Mouse (Mus musculus): Measurements from ENCODE around the gene Tdrd5. TPM values are rescaled to one million over a fixed set of nuclear protein-coding genes. Genes with fewer than 3 reads are reported as not detected.
"Not testable (repeated sequence)": the region's sequence is repeated elsewhere in the genome, so short reads cannot be mapped to it uniquely, and the experiment has no call there.

The Tdrd5 gene
- polyA plus RNA-seq, 1 experiment, result not detected

DNA sequence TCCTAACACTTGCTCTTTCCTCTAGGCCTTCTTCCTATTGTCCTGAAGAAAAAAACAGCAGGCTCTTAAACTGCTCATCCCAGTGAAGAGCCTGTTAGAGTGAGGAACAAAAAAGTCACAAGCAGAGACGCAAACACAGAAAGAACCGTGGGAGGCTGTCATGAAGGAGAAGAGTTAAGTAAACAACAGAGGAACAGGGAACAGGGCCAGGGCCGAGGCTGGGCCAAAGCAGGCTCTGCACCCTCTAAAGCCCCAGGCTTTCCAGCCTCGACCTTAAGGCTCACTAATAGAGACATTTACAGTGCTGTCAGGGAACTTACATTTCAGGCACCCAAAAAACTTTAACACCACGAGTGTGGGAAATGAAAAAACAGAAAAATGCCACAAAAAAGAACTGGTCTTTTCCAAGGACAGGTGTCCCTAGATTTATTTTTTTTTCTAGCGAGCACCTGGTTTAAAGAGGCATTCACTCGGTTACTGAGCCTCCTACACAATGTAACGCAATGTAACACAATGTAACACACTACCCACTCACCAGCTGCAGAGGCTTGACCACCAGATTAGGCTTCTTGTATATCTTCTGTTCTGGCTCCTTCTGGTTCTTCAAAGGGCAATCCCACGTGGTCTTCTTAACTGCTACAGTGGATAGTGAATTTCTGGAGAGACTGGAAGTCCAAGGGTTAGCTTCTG lies 18.5 kb downstream of the Tdrd5 start:
- Histone ChIP-seq H3K4me3 (ENCODE audit: low read depth, low read length) (no peak overlapping the region), H3K27ac (ENCODE audit: insufficient read depth, low read depth, low read length) (no peak overlapping the region), H3K4me1 (ENCODE audit: control insufficient read depth, insufficient read depth, insufficient read length, low read length) (no peaks in the 10 kb centered on the region), H3K27me3 (ENCODE audit: control insufficient read depth, insufficient read depth, low read length) (no peaks in the 10 kb centered on the region), H3K36me3 (ENCODE audit: control insufficient read depth, insufficient read depth, low read length) (no peaks in the 10 kb centered on the region)
- WGBS, result 47% methylated on average over 9 of the region's 9 CpGs
- no peak for TF ChIP-seq CTCF (IDR thresholded peaks at IDR 0.05; ENCODE audit: extremely low read depth, insufficient read length, insufficient replicate concordance, low read depth, low read length)

DNA sequence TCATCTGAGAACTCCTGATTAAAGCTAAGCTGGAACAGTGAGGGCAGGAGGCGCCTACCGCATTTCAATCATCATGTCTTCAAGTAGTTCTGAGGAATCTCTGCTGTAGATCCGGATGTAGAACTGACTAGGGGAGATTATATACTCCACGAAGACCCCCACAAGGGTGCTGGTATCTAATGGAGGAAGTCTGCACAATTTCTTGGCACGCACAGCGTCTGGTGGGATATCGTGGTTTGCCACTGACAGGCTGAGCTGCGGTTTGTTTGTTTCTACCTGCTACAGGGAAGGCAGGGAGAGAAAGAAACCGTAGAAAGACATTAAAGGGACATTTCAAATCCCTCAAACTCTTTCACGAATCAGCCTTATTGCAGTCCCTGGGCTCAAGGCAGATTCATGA lies 19.3 kb downstream of the Tdrd5 start:
- H3K4me1 ChIP-seq (ENCODE audit: control insufficient read depth, insufficient read depth, insufficient read length, low read length), result no peaks in the 10 kb centered on the region
- no peaks in the 10 kb centered on the region for H3K36me3 ChIP-seq (ENCODE audit: control insufficient read depth, insufficient read depth, low read length)
- no peak for TF ChIP-seq POLR2A (IDR thresholded peaks at IDR 0.05; ENCODE audit: low read depth, low read length)
- no peak for TF ChIP-seq CTCF (IDR thresholded peaks at IDR 0.05; ENCODE audit: extremely low read depth, insufficient read length, insufficient replicate concordance, low read depth, low read length)
- no peak overlapping the region for H3K27ac ChIP-seq (ENCODE audit: insufficient read depth, low read depth, low read length)
- no peak overlapping the region for H3K4me3 ChIP-seq (ENCODE audit: low read depth, low read length)
- no peaks in the 10 kb centered on the region for H3K27me3 ChIP-seq (ENCODE audit: control insufficient read depth, insufficient read depth, low read length)
- WGBS, result 67% methylated on average over 10 of the region's 10 CpGs

DNA sequence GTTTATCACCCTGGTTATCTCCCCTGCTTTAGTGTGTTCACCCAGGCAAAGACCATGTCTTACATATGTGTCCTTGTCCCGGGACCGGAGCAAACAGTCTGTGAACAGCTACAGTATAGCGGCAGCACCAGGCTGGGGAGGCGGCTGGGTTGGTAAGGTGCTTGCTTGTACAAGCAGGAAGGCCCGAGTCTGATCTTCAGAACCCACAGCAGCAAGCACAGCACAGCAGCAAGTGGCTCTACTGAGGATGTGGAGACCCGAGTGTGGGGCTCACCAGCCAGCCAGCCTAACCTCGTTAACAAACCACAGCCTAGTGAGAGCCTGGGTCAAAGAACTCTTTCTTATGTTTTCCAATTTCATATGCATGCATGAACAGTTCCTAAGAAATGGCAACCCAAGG lies 23.3 kb downstream of the Tdrd5 start:
- no peak for TF ChIP-seq CTCF (IDR thresholded peaks at IDR 0.05; ENCODE audit: extremely low read depth, insufficient read length, insufficient replicate concordance, low read depth, low read length)
- Histone ChIP-seq H3K4me1 (ENCODE audit: control insufficient read depth, insufficient read depth, insufficient read length, low read length) (no peaks in the 10 kb centered on the region), H3K27ac (ENCODE audit: insufficient read depth, low read depth, low read length) (no peak overlapping the region), H3K36me3 (ENCODE audit: control insufficient read depth, insufficient read depth, low read length) (no peaks in the 10 kb centered on the region), H3K27me3 (ENCODE audit: control insufficient read depth, insufficient read depth, low read length) (no peaks in the 10 kb centered on the region), H3K4me3 (ENCODE audit: low read depth, low read length) (no peak overlapping the region)
- WGBS, result 74% methylated on average over 7 of the region's 7 CpGs

DNA sequence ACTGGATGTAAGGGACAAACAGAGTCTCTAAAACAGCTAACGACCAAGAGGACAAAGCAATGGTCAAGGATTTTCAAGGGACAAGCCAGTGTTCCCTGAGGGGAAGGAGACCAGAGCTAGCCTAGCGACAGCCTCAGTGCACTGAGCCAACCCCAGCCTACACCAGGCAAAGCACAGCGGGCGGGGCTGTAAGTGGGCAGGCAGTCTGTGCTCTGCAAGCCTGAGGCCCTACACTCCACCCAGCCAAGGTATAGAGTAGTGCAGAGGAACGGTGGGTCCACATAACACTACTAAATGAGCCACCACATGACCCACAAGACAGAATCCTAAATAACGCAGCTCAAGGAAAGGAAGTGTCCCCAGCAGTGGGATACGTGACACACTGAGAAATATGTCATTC lies 29.8 kb downstream of the Tdrd5 start:
- no peaks in the 10 kb centered on the region for H3K27me3 ChIP-seq (ENCODE audit: control insufficient read depth, insufficient read depth, low read length)
- H3K4me1 ChIP-seq (ENCODE audit: control insufficient read depth, insufficient read depth, insufficient read length, low read length), result no peaks in the 10 kb centered on the region
- TF ChIP-seq POLR2A (IDR thresholded peaks at IDR 0.05; ENCODE audit: low read depth, low read length) (no peak), CTCF (IDR thresholded peaks at IDR 0.05; ENCODE audit: extremely low read depth, insufficient read length, insufficient replicate concordance, low read depth, low read length) (no peak)
- H3K4me3 ChIP-seq (ENCODE audit: low read depth, low read length), result no peak overlapping the region
- no peak overlapping the region for H3K27ac ChIP-seq (ENCODE audit: insufficient read depth, low read depth, low read length)
- no peaks in the 10 kb centered on the region for H3K36me3 ChIP-seq (ENCODE audit: control insufficient read depth, insufficient read depth, low read length)
- WGBS, result 66% methylated on average over 7 of the region's 7 CpGs

DNA sequence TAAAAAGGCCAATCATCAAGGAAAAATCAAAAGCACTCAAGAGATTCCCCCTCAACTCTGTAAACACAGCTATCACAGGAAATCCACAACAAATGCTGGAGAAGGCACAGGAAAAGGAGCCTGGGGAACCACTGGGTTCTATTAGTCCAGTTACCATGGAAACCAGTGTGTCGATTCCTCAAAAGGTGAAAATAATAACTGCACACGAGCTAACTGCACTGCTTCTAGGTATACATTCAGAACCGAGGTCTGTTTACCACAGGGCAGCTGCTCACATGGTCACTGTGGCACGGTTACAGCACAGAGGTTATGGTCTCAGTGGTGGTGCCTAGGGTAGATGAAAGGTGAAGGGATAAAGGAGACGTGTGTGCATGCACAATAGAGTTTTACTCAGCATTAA lies 31.8 kb downstream of the Tdrd5 start:
- TF ChIP-seq CTCF (IDR thresholded peaks at IDR 0.05; ENCODE audit: extremely low read depth, insufficient read length, insufficient replicate concordance, low read depth, low read length), result no peak
- TF ChIP-seq POLR2A (IDR thresholded peaks at IDR 0.05; ENCODE audit: low read depth, low read length), result no peak
- WGBS, result 41% methylated on average over 5 of the region's 5 CpGs
- no peaks in the 10 kb centered on the region for H3K36me3 ChIP-seq (ENCODE audit: control insufficient read depth, insufficient read depth, low read length)

DNA sequence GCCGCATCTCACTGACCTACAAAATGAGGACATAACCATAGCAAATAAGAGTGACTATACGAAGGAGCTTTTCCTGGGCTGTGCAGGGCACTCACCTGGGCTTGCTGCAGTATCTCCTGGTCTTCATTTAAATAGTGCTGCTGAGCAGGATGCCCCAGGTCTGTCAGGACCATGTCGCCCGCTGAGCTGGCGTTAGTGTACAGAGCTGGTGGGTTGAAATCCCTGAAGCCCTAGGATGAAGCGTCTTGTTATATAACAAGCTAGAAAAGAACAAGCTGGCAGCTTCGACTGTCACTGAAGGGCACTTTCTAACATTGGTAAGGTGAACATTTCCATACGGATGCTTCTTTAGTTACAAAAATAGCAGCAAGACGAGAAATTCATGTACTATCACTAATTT lies 33.0 kb downstream of the Tdrd5 start:
- Histone ChIP-seq H3K27me3 (ENCODE audit: control insufficient read depth, insufficient read depth, low read length) (no peaks in the 10 kb centered on the region), H3K36me3 (ENCODE audit: control insufficient read depth, insufficient read depth, low read length) (no peaks in the 10 kb centered on the region), H3K4me1 (ENCODE audit: control insufficient read depth, insufficient read depth, insufficient read length, low read length) (no peaks in the 10 kb centered on the region), H3K27ac (ENCODE audit: insufficient read depth, low read depth, low read length) (no peak overlapping the region), H3K4me3 (ENCODE audit: low read depth, low read length) (no peak overlapping the region)
- 85% methylated on average over 9 of the region's 9 CpGs for WGBS
- TF ChIP-seq CTCF (IDR thresholded peaks at IDR 0.05; ENCODE audit: extremely low read depth, insufficient read length, insufficient replicate concordance, low read depth, low read length) (no peak), POLR2A (IDR thresholded peaks at IDR 0.05; ENCODE audit: low read depth, low read length) (no peak)

More for the DNA sequence above, 31.8 kb downstream of the Tdrd5 start:
- no peak overlapping the region for H3K4me3 ChIP-seq (ENCODE audit: low read depth, low read length)
- H3K4me1 ChIP-seq (ENCODE audit: control insufficient read depth, insufficient read depth, insufficient read length, low read length), result no peaks in the 10 kb centered on the region
- no peak overlapping the region for H3K27ac ChIP-seq (ENCODE audit: insufficient read depth, low read depth, low read length)
- no peaks in the 10 kb centered on the region for H3K27me3 ChIP-seq (ENCODE audit: control insufficient read depth, insufficient read depth, low read length)

DNA sequence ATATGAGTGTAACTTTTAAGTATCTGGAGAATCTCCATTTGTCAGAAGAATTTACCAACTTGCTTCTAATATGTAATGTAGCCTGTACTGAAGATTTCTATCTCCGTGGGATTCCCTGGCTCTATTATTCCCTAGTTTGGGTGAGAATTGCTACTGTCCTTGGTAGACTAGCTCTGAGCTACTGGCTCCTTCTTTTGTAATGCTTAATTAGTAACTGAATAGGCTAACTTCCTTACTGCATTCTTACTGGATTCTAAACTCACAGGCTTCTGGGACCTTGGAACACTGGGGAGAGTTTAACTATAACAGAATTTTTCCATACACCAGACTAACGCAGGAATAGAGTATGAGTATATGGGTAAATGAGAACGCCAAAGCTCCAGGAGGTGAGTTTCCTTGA lies 34.9 kb downstream of the Tdrd5 start:
- H3K4me3 ChIP-seq (ENCODE audit: low read depth, low read length); H3K36me3 ChIP-seq (ENCODE audit: control insufficient read depth, insufficient read depth, low read length); H3K4me1 ChIP-seq (ENCODE audit: control insufficient read depth, insufficient read depth, insufficient read length, low read length); H3K27me3 ChIP-seq (ENCODE audit: control insufficient read depth, insufficient read depth, low read length); H3K27ac ChIP-seq (ENCODE audit: insufficient read depth, low read depth, low read length): not testable (repeated sequence)
- 53% methylated on average over 3 of the region's 3 CpGs for WGBS

DNA sequence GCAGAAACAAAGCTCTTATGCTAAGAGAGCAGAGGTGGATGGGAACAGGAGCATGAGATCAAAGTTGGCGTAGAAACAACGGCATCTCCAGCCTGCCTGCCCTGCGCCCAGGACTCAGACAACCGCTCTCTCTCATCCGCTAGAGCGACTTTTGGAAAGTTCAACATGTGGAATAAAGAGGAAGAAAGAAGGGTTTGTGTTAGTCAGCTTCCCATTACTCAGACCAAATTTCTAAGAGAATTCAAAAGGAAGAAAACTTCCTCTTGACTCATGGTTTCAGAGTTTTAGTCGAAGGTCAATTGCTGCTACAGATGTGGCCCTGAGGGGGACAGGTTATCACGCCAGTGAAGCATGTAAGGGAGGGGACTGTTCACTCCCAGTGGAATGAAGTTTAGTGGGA lies 39.5 kb downstream of the Tdrd5 start:
- Histone ChIP-seq H3K4me3 (ENCODE audit: low read depth, low read length) (no peak overlapping the region), H3K36me3 (ENCODE audit: control insufficient read depth, insufficient read depth, low read length) (no peaks in the 10 kb centered on the region), H3K27ac (ENCODE audit: insufficient read depth, low read depth, low read length) (no peak overlapping the region), H3K4me1 (ENCODE audit: control insufficient read depth, insufficient read depth, insufficient read length, low read length) (no peaks in the 10 kb centered on the region), H3K27me3 (ENCODE audit: control insufficient read depth, insufficient read depth, low read length) (no peaks in the 10 kb centered on the region; the same call in 1 of the 2 replicates)
- no peak for TF ChIP-seq POLR2A (IDR thresholded peaks at IDR 0.05; ENCODE audit: low read depth, low read length)
- no peak for TF ChIP-seq CTCF (IDR thresholded peaks at IDR 0.05; ENCODE audit: extremely low read depth, insufficient read length, insufficient replicate concordance, low read depth, low read length)
- WGBS, result 79% methylated on average over 8 of the region's 8 CpGs

Measured in small intestine, adult 2 months (tissue).